Mouse (Mus musculus) midbrain, embryonic 12.5 days (tissue): ENCODE results near the gene Bicra. TPM values are rescaled to one million over a fixed set of nuclear protein-coding genes. Genes with fewer than 3 reads are reported as not detected.

Source experiments
- ATAC-seq: fragments of 200-750 bp; cut with Nextera tagmentation; 2 replicates; pipeline ENCODE4 v1.8.0; 2017; ENCODE audit warnings: low read depth, moderate TSS enrichment, moderate library complexity; ENCODE audit not compliant: low FRiP score
- H3K27ac ChIP-seq: fragments of 300-500 bp; sonication (generic); replicated peaks from 2 replicates; pipeline ENCODE4 v1.5.1; 2016; ENCODE audit warnings: mild to moderate bottlenecking
- H3K27me3 ChIP-seq: fragments of 300-500 bp; sonication (generic); 2 replicates; pipeline ENCODE4 v1.6.1; 2016; ENCODE audit warnings: mild to moderate bottlenecking
- H3K36me3 ChIP-seq: fragments of 300-500 bp; sonication (generic); 2 replicates; pipeline ENCODE4 v1.6.1; 2016
- H3K4me1 ChIP-seq: fragments of 300-500 bp; sonication (generic); 2 replicates; pipeline ENCODE4 v1.6.1; 2016
- H3K4me2 ChIP-seq: fragments of 300-500 bp; sonication (generic); replicated peaks from 2 replicates; pipeline ENCODE4 v1.6.1; 2016; ENCODE audit warnings: mild to moderate bottlenecking, moderate library complexity
- H3K4me3 ChIP-seq: fragments of 300-500 bp; sonication (generic); 2 replicates; pipeline ENCODE4 v1.5.1; 2016; ENCODE audit warnings: mild to moderate bottlenecking
- H3K9ac ChIP-seq: fragments of 300-500 bp; sonication (generic); replicated peaks from 2 replicates; pipeline ENCODE4 v1.6.1; 2016; ENCODE audit warnings: mild to moderate bottlenecking, moderate library complexity
- H3K9me3 ChIP-seq: fragments of 300-500 bp; sonication (generic); 2 replicates; pipeline ENCODE4 v1.6.1; 2016; ENCODE audit warnings: mild to moderate bottlenecking
- WGBS: fragments of 180-500 bp; shearing (Covaris S2); methylation state at CpG from one replicate; pipeline ENCODE4 v1.1.7; 2016; 5-methylcytosine and 5-hydroxymethylcytosine counted together
- polyA plus RNA-seq: library from polyadenylated mRNA; unstranded; fragments of >200 nt; fragmentation: Nextera tagmentation; extraction: Ambion mirVana; gene quantifications from 2 replicates; pipeline ENCODE4 v1.2.1, GENCODE M21; 2016

The Bicra gene
- polyA plus RNA-seq, 1 experiment from 2014 or later = 10.0 TPM

GRCm38 (mm10) chr7:15948381-15948941, 99.3 kb downstream of the Bicra start:
- peak overlapping the region; percentile 41 for H3K9ac ChIP-seq
- peak; percentile 8; the same call in 1 of the 2 replicates for ATAC-seq
- no peak overlapping the region for H3K27ac ChIP-seq
- 0 out of 2 replicates have a peak, but pooled peaks cover 3% of the 10 kb centered on the region for H3K9me3 ChIP-seq
- peak overlapping the region; percentile 37 for H3K4me2 ChIP-seq
- H3K4me3 ChIP-seq = 0 out of 2 replicates have a peak overlapping the region, but pooled peaks have one; percentile 2
- WGBS = 6% methylated on average over 23 of the region's 23 CpGs
- H3K27me3 ChIP-seq = peaks cover 8% of the 10 kb centered on the region; the same call in 1 of the 2 replicates
- peaks cover 21% of the 10 kb centered on the region for H3K4me1 ChIP-seq
- peaks cover 10% of the 10 kb centered on the region for H3K36me3 ChIP-seq

- Histone ChIP-seq H3K36me3 (peaks cover 17% of the 10 kb centered on the region), H3K9me3 (no peaks in the 10 kb centered on the region), H3K27ac (no peak overlapping the region), H3K4me1 (peaks cover 21% of the 10 kb centered on the region), H3K4me2 (peak overlapping the region; percentile 37; the same call in 1 of the 2 replicates), H3K4me3 (no peak overlapping the region), H3K27me3 (peaks cover 8% of the 10 kb centered on the region; the same call in 1 of the 2 replicates), H3K9ac (no peak overlapping the region; the same call in 1 of the 2 replicates)
- no peak for ATAC-seq
- 39% methylated on average over 4 of the region's 4 CpGs for WGBS
Measured at GRCm38 (mm10) chr7:15947653-15948260, 100.0 kb downstream of the Bicra start.

- peak; percentile 95 for ATAC-seq
- H3K36me3 ChIP-seq = peaks cover 35% of the 10 kb centered on the region
- H3K27ac ChIP-seq = peak within 1 kb of the TSS; percentile 93
- 2% methylated on average over 59 of the region's 59 CpGs for WGBS
- peaks cover 8% of the 10 kb centered on the region; the same call in 1 of the 2 replicates for H3K27me3 ChIP-seq
- peak within 1 kb of the TSS; percentile 79 for H3K4me2 ChIP-seq
- H3K9me3 ChIP-seq = no peaks in the 10 kb centered on the region
- peak within 1 kb of the TSS; percentile 81 for H3K4me3 ChIP-seq
- peak within 1 kb of the TSS; percentile 68 for H3K9ac ChIP-seq
- peaks cover 21% of the 10 kb centered on the region for H3K4me1 ChIP-seq
Measured at GRCm38 (mm10) chr7:15945721-15946536, 101.8 kb downstream of the Bicra start, which contains the start of gene Nop53. Nop53 (minus strand) TSS chr7:15946074.

GRCm38 (mm10) chr7:15945211-15945610, 102.5 kb downstream of the Bicra start:
- ATAC-seq = 0 out of 2 replicates have a peak, but pooled peaks have one; percentile 0
- Histone ChIP-seq H3K4me3 (peak overlapping the region; percentile 81), H3K27ac (peak overlapping the region; percentile 93; the same call in 1 of the 2 replicates), H3K4me2 (peak overlapping the region; percentile 79), H3K4me1 (peaks cover 21% of the 10 kb centered on the region), H3K9me3 (no peaks in the 10 kb centered on the region), H3K36me3 (peaks cover 42% of the 10 kb centered on the region), H3K9ac (peak overlapping the region; percentile 68), H3K27me3 (peaks cover 8% of the 10 kb centered on the region; the same call in 1 of the 2 replicates)
- WGBS = 6% methylated on average over 8 of the region's 8 CpGs

- H3K9ac ChIP-seq = no peak overlapping the region
- H3K27ac ChIP-seq = no peak overlapping the region
- ATAC-seq = no peak
- no peak overlapping the region for H3K4me3 ChIP-seq
- peaks cover 51% of the 10 kb centered on the region for H3K36me3 ChIP-seq
- no peaks in the 10 kb centered on the region for H3K9me3 ChIP-seq
- H3K4me1 ChIP-seq = peaks cover 21% of the 10 kb centered on the region
- H3K4me2 ChIP-seq = peak overlapping the region; percentile 79; the same call in 1 of the 2 replicates
- WGBS = 96% methylated on average over 1 of the region's 1 CpGs
- H3K27me3 ChIP-seq = peaks cover 8% of the 10 kb centered on the region; the same call in 1 of the 2 replicates
Measured at GRCm38 (mm10) chr7:15944311-15944710, 103.4 kb downstream of the Bicra start.

GRCm38 (mm10) chr7:15938621-15939020, 109.1 kb downstream of the Bicra start:
- Histone ChIP-seq H3K4me1 (no peaks in the 10 kb centered on the region), H3K27me3 (no peaks in the 10 kb centered on the region), H3K4me2 (no peak overlapping the region), H3K4me3 (no peak overlapping the region), H3K36me3 (peaks cover 84% of the 10 kb centered on the region), H3K27ac (no peak overlapping the region), H3K9me3 (no peaks in the 10 kb centered on the region), H3K9ac (no peak overlapping the region)
- WGBS = 93% methylated on average over 3 of the region's 3 CpGs
- no peak for ATAC-seq

- Histone ChIP-seq H3K27me3 (no peaks in the 10 kb centered on the region), H3K36me3 (peaks cover 73% of the 10 kb centered on the region), H3K4me2 (no peak overlapping the region), H3K4me1 (no peaks in the 10 kb centered on the region), H3K9me3 (no peaks in the 10 kb centered on the region), H3K27ac (no peak overlapping the region), H3K9ac (no peak overlapping the region), H3K4me3 (no peak overlapping the region)
- no peak for ATAC-seq
- WGBS = 89% methylated on average over 5 of the region's 5 CpGs
Measured at GRCm38 (mm10) chr7:15937491-15937890, 110.2 kb downstream of the Bicra start.

GRCm38 (mm10) chr7:15933437-15934359, 114.0 kb downstream of the Bicra start:
- H3K4me3 ChIP-seq = no peak overlapping the region

GRCm38 (mm10) chr7:15931635-15932034, 116.1 kb downstream of the Bicra start:
- ATAC-seq = no peak
- Histone ChIP-seq H3K4me2 (no peak overlapping the region), H3K9me3 (no peaks in the 10 kb centered on the region), H3K4me3 (no peak overlapping the region), H3K27ac (no peak overlapping the region), H3K36me3 (peaks cover 14% of the 10 kb centered on the region), H3K27me3 (no peaks in the 10 kb centered on the region), H3K9ac (no peak overlapping the region), H3K4me1 (no peaks in the 10 kb centered on the region)
- WGBS = 77% methylated on average over 3 of the region's 3 CpGs

More at GRCm38 (mm10) chr7:15933437-15934359, 114.0 kb downstream of the Bicra start:
- H3K4me1 ChIP-seq = no peaks in the 10 kb centered on the region
- H3K27ac ChIP-seq = no peak overlapping the region
- peaks cover 35% of the 10 kb centered on the region for H3K36me3 ChIP-seq
- ATAC-seq = no peak
- 66% methylated on average over 16 of the region's 16 CpGs for WGBS
- H3K9ac ChIP-seq = no peak overlapping the region
- no peaks in the 10 kb centered on the region for H3K27me3 ChIP-seq
- no peak overlapping the region for H3K4me2 ChIP-seq
- H3K9me3 ChIP-seq = no peaks in the 10 kb centered on the region

- no peak for ATAC-seq
- H3K4me2 ChIP-seq = no peak overlapping the region
- WGBS = 63% methylated on average over 2 of the region's 2 CpGs
Measured at GRCm38 (mm10) chr7:15930543-15930942, 117.2 kb downstream of the Bicra start.

GRCm38 (mm10) chr7:15929910-15930309, 117.8 kb downstream of the Bicra start:
- Histone ChIP-seq H3K9me3 (no peaks in the 10 kb centered on the region), H3K9ac (no peak overlapping the region), H3K4me3 (no peak overlapping the region), H3K27me3 (no peaks in the 10 kb centered on the region), H3K4me1 (no peaks in the 10 kb centered on the region), H3K4me2 (no peak overlapping the region), H3K27ac (no peak overlapping the region), H3K36me3 (0 out of 2 replicates have a peak, but pooled peaks cover 2% of the 10 kb centered on the region)
- WGBS = 39% methylated on average over 4 of the region's 4 CpGs
- ATAC-seq = peak; percentile 52; the same call in 1 of the 2 replicates

More at GRCm38 (mm10) chr7:15930543-15930942, 117.2 kb downstream of the Bicra start:
- H3K9me3 ChIP-seq = no peaks in the 10 kb centered on the region
- H3K27ac ChIP-seq = no peak overlapping the region
- H3K4me3 ChIP-seq = no peak overlapping the region
- H3K36me3 ChIP-seq = peaks cover 8% of the 10 kb centered on the region; the same call in 1 of the 2 replicates
- no peaks in the 10 kb centered on the region for H3K27me3 ChIP-seq
- H3K4me1 ChIP-seq = no peaks in the 10 kb centered on the region
- no peak overlapping the region for H3K9ac ChIP-seq
